10 mouse cellular contexts compared by ENCODE assay signal in the genomic region with DNA sequence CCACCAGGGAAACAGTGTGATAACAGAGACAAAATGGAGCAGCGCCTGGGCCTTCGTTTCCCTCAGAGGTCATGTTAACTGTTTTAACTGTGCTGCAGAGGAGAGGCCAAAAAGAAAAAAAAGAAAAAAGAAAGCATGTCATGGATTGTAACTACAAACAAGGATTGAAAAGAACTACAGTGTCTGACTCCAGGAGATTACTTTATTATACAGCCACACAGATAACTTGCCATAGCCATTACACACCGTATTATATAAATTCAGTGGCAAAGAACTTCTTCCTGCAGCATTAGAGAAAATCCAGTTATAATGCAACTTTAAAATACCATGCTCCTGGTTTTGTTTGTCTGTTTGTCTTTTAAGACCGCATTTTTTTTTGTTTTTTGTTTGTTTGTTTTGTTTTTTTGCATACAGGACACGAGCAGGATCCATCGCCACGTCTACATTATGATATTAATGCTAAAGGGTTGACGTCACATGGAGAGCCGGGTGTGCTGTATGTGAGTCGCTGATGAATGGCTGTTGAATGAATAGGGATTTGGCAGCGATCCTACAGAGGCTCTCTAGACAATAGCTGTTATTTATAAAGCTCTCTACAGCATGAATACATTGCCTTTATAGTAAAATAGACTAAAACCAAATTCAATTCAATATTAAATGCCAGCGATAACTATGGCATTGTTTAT.
DNase-seq lines count a peak whose midpoint lies in the region; ATAC-seq and TF ChIP-seq lines count a peak whose summit lies in the region.
"Had no signal": no experiment of that assay in that cellular context is flagged by ENCODE, and none has a peak within 500 bp of the region (broad histone marks: within the 10 kb centered on the region; RNA-seq: fewer than 3 reads in every experiment).

No protein-coding gene starts in this region.

- intact Hi-C loops in gastrocnemius, adult 2 months (cut with DNase I) = no loop called here

- no peaks in the 10 kb centered on the region for H3K27me3 ChIP-seq in kidney, postnatal 0 days (ENCODE audit: insufficient read depth, low read length)
- H3K27me3 ChIP-seq in stomach, embryonic 16.5 days (ENCODE audit: control insufficient read depth, insufficient read depth, low read length) = no peaks in the 10 kb centered on the region
- H3K27me3 ChIP-seq in stomach, postnatal 0 days (ENCODE audit: control insufficient read depth, insufficient read depth, low read length) = no peaks in the 10 kb centered on the region
- no peaks in the 10 kb centered on the region for H3K27me3 ChIP-seq in hindbrain, postnatal 0 days (ENCODE audit: insufficient read depth, low read length)
- no peaks in the 10 kb centered on the region for H3K27me3 ChIP-seq in liver, postnatal 0 days (ENCODE audit: insufficient read depth, low read length)

- H3K9me3 ChIP-seq in kidney, postnatal 0 days (replicated peaks; ENCODE audit: low read length) = no peaks in the 10 kb centered on the region
- H3K9me3 ChIP-seq in stomach, embryonic 16.5 days (replicated peaks; ENCODE audit: control insufficient read depth, low read length) = no peaks in the 10 kb centered on the region
- H3K9me3 ChIP-seq in stomach, postnatal 0 days (ENCODE audit: control insufficient read depth, low read length) = no peaks in the 10 kb centered on the region
- H3K9me3 ChIP-seq in hindbrain, postnatal 0 days (ENCODE audit: low read length) = no peaks in the 10 kb centered on the region
- no peaks in the 10 kb centered on the region for H3K9me3 ChIP-seq in liver, postnatal 0 days (ENCODE audit: low read length)

- H3K9ac ChIP-seq in kidney, postnatal 0 days (ENCODE audit: low read depth, low read length) = no peak overlapping the region
- H3K9ac ChIP-seq in stomach, embryonic 16.5 days (ENCODE audit: low read length) = no peak overlapping the region
- no peak overlapping the region for H3K9ac ChIP-seq in stomach, postnatal 0 days (ENCODE audit: low read length)
- no peak overlapping the region for H3K9ac ChIP-seq in hindbrain, postnatal 0 days (replicated peaks; ENCODE audit: low read length)
- H3K9ac ChIP-seq in liver, postnatal 0 days (replicated peaks) = no peak overlapping the region

- WGBS in kidney, postnatal 0 days = 71% methylated on average over 12 of the region's 12 CpGs
- 63% methylated on average over 12 of the region's 12 CpGs for WGBS in stomach, embryonic 16.5 days
- WGBS in stomach, postnatal 0 days = 49% methylated on average over 12 of the region's 12 CpGs
- 27% methylated on average over 12 of the region's 12 CpGs for WGBS in hindbrain, postnatal 0 days
- 79% methylated on average over 12 of the region's 12 CpGs for WGBS in liver, postnatal 0 days (ENCODE audit: insufficient replicate concordance)

- DNase-seq in kidney, postnatal 0 days (ENCODE audit: low spot score) = peak; percentile 12
- DNase-seq in kidney, adult 8-10 months = no peak
- no peak for DNase-seq in stomach, postnatal 0 days (ENCODE audit: low spot score)
- DNase-seq in hindbrain, postnatal 0 days (ENCODE audit: low spot score) = peak; percentile 59
- no peak for DNase-seq in gastrocnemius, adult 2 months
- no peak for DNase-seq in liver, postnatal 0 days
- DNase-seq in gastrocnemius, postnatal 25 days = no peak
- DNase-seq: kidney, postnatal 4 days; liver had no signal

- H3K4me1 ChIP-seq in kidney, postnatal 0 days (replicated peaks; ENCODE audit: insufficient read depth, low read length) = no peaks in the 10 kb centered on the region
- H3K4me1 ChIP-seq in stomach, embryonic 16.5 days (ENCODE audit: control insufficient read depth, insufficient read depth, low read length) = no peaks in the 10 kb centered on the region
- H3K4me1 ChIP-seq in stomach, postnatal 0 days (replicated peaks; ENCODE audit: control insufficient read depth, insufficient read depth) = no peaks in the 10 kb centered on the region
- no peaks in the 10 kb centered on the region for H3K4me1 ChIP-seq in hindbrain, postnatal 0 days (ENCODE audit: insufficient read depth, low read length)
- no peaks in the 10 kb centered on the region for H3K4me1 ChIP-seq in liver, postnatal 0 days (ENCODE audit: insufficient read depth)

- H3K36me3 ChIP-seq in kidney, postnatal 0 days (ENCODE audit: insufficient read depth, low read length) = no peaks in the 10 kb centered on the region
- H3K36me3 ChIP-seq in stomach, embryonic 16.5 days (ENCODE audit: control insufficient read depth, insufficient read depth, low read length) = no peaks in the 10 kb centered on the region
- no peaks in the 10 kb centered on the region for H3K36me3 ChIP-seq in stomach, postnatal 0 days (ENCODE audit: control insufficient read depth, insufficient read depth, low read length)
- no peaks in the 10 kb centered on the region for H3K36me3 ChIP-seq in hindbrain, postnatal 0 days (ENCODE audit: insufficient read depth, low read length)
- H3K36me3 ChIP-seq in liver, postnatal 0 days (replicated peaks; ENCODE audit: insufficient read depth, low read length) = no peaks in the 10 kb centered on the region

- ATAC-seq in kidney, postnatal 0 days (replicated peaks; ENCODE audit: low FRiP score, low read depth) = no peak
- peak; percentile 62; the same call in 1 of the 2 replicates for ATAC-seq in stomach, embryonic 16.5 days (ENCODE audit: insufficient read depth, low FRiP score)
- no peak for ATAC-seq in stomach, postnatal 0 days (ENCODE audit: low FRiP score, low TSS enrichment)
- peak; percentile 62; the same call in 1 of the 2 replicates for ATAC-seq in hindbrain, postnatal 0 days
- no peak for ATAC-seq in liver, postnatal 0 days

- no peak overlapping the region for H3K4me3 ChIP-seq in kidney, postnatal 0 days (replicated peaks; ENCODE audit: low read depth, low read length)
- H3K4me3 ChIP-seq in stomach, embryonic 16.5 days (replicated peaks; ENCODE audit: low read length) = no peak overlapping the region
- no peak overlapping the region for H3K4me3 ChIP-seq in stomach, postnatal 0 days (ENCODE audit: low read depth, low read length)
- no peak overlapping the region for H3K4me3 ChIP-seq in hindbrain, postnatal 0 days (ENCODE audit: low read length)
- H3K4me3 ChIP-seq in gastrocnemius, adult 2 months = no peak overlapping the region
- no peak overlapping the region for H3K4me3 ChIP-seq in liver, postnatal 0 days (ENCODE audit: low read depth, low read length)

- no peak overlapping the region for H3K27ac ChIP-seq in kidney, postnatal 0 days
- H3K27ac ChIP-seq in stomach, embryonic 16.5 days (ENCODE audit: low read length) = no peak overlapping the region
- H3K27ac ChIP-seq in stomach, postnatal 0 days (replicated peaks) = no peak overlapping the region
- no peak overlapping the region for H3K27ac ChIP-seq in hindbrain, postnatal 0 days
- H3K27ac ChIP-seq in gastrocnemius, adult 2 months = no peak overlapping the region
- H3K27ac ChIP-seq in liver, postnatal 0 days (ENCODE audit: low read depth) = no peak overlapping the region

- no peak overlapping the region for H3K4me2 ChIP-seq in kidney, postnatal 0 days (ENCODE audit: low read length)
- H3K4me2 ChIP-seq in stomach, embryonic 16.5 days (ENCODE audit: low read depth, low read length) = no peak overlapping the region
- no peak overlapping the region for H3K4me2 ChIP-seq in stomach, postnatal 0 days (replicated peaks; ENCODE audit: low read depth)
- H3K4me2 ChIP-seq in hindbrain, postnatal 0 days (ENCODE audit: low read depth, low read length) = peak overlapping the region; percentile 36
- H3K4me2 ChIP-seq in liver, postnatal 0 days (ENCODE audit: low read depth, low read length) = no peak overlapping the region

- no peak for TF ChIP-seq CTCF in kidney, postnatal 0 days (IDR thresholded peaks at IDR 0.05; ENCODE audit: low read depth)
- TF ChIP-seq CTCF in stomach, postnatal 0 days (IDR thresholded peaks at IDR 0.05; ENCODE audit: low read depth) = no peak
- no peak for TF ChIP-seq CTCF in hindbrain, postnatal 0 days (IDR thresholded peaks at IDR 0.05; ENCODE audit: low read depth)
- no peak for TF ChIP-seq CTCF in gastrocnemius, adult 2 months (IDR thresholded peaks at IDR 0.05)
- TF ChIP-seq CTCF in liver, postnatal 0 days (IDR thresholded peaks at IDR 0.05; ENCODE audit: low read depth) = no peak

- no peak for TF ChIP-seq EP300 in stomach, postnatal 0 days (optimal IDR thresholded peaks at IDR 0.05)
- no peak for TF ChIP-seq EP300 in liver, postnatal 0 days (IDR thresholded peaks at IDR 0.05; ENCODE audit: low read depth)

Comparison
In these comparisons a context has a peak if more than half of its experiments do, and no peak if none do; other contexts are left out.
1. ATAC-seq: peak in stomach, embryonic 16.5 days (single experiment) and hindbrain, postnatal 0 days (single experiment); none in kidney, postnatal 0 days (single experiment), stomach, postnatal 0 days (single experiment) and liver, postnatal 0 days (single experiment).
2. DNase-seq: peak in kidney, postnatal 0 days (single experiment) and hindbrain, postnatal 0 days (single experiment); none in kidney, adult 8-10 months (0 of 2), stomach, postnatal 0 days (single experiment), gastrocnemius, adult 2 months (single experiment), liver, postnatal 0 days (single experiment) and gastrocnemius, postnatal 25 days (single experiment).